In the genomic region with DNA sequence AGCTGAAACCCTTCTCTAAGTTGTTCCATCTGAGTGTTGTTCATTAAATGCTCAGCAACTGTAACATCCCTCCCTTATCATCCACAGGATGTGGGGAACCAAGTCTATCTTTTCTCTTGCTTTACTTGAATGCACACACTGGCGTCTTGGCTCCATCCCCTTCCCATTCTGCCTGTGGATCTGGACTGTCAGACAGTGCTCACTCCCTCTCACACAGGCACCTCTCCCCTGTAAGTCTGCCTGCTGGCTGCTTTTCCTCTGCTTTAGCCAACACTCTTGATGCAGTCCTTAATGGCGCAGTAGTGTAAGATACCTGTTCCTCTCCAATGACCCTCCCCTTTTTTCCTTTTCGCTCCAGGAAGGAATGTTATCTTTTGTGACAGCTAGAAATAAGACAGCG, we compare ENCODE assay signal across 11 mouse cellular contexts.
"Had no signal": no experiment of that assay in that cellular context is flagged by ENCODE, and none has a peak within 500 bp of the region (broad histone marks: within the 10 kb centered on the region; RNA-seq: fewer than 3 reads in every experiment).

No protein-coding gene starts in this region.

- H3K4me3 ChIP-seq: limb, embryonic 13.5 days; liver, embryonic 13.5 days had no signal

- H3K27ac ChIP-seq: limb, embryonic 13.5 days; liver, embryonic 13.5 days had no signal

- H3K36me3 ChIP-seq: limb, embryonic 13.5 days; liver, embryonic 13.5 days had no signal

- H3K9me3 ChIP-seq: limb, embryonic 13.5 days; liver, embryonic 13.5 days had no signal

- H3K9ac ChIP-seq: limb, embryonic 13.5 days; liver, embryonic 13.5 days had no signal

- H3K27me3 ChIP-seq: liver, embryonic 13.5 days had no signal

- DNase-seq: kidney, adult 9 months; left cerebral cortex, postnatal 4 days; liver, embryonic 13.5 days; lung, adult 2 months; lung, postnatal 14 days; lung, postnatal 4 days; midbrain, embryonic 14.5 days; thymus, adult 18-20 months; thymus, postnatal 36 days had no signal

- H3K4me1 ChIP-seq: limb, embryonic 13.5 days; liver, embryonic 13.5 days had no signal

- H3K4me2 ChIP-seq: limb, embryonic 13.5 days; liver, embryonic 13.5 days; midbrain, embryonic 11.5 days had no signal
